ENCODE assay signal across 11 mouse cellular contexts in genomic region chr10:84481327-84481671, GRCm38 (mm10). TPM values are rescaled to one million over a fixed set of nuclear protein-coding genes. Genes with fewer than 3 reads are reported as not detected.
DNase-seq lines count a peak whose midpoint lies in the region; ATAC-seq and TF ChIP-seq lines count a peak whose summit lies in the region.
"Had no signal": no experiment of that assay in that cellular context is flagged by ENCODE, and none has a peak within 500 bp of the region (broad histone marks: within the 10 kb centered on the region; RNA-seq: fewer than 3 reads in every experiment).

No protein-coding gene starts in this region.

- H3K4me1 ChIP-seq in hindbrain, embryonic 14.5 days (replicated peaks; ENCODE audit: control insufficient read depth, insufficient read depth, low read length) = no peaks in the 10 kb centered on the region; the same call in 1 of the 2 replicates

- H3K9me3 ChIP-seq in hindbrain, embryonic 14.5 days (ENCODE audit: control insufficient read depth, low read length) = no peaks in the 10 kb centered on the region
- H3K9me3 ChIP-seq: limb, embryonic 13.5 days; midbrain, embryonic 12.5 days had no signal

- no peak for ATAC-seq in hindbrain, embryonic 14.5 days (ENCODE audit: low FRiP score)
- ATAC-seq: forebrain, embryonic 14.5 days had no signal

- no peak overlapping the region for H3K9ac ChIP-seq in hindbrain, embryonic 14.5 days
- H3K9ac ChIP-seq: limb, embryonic 13.5 days; midbrain, embryonic 12.5 days had no signal

- no peak for TF ChIP-seq CTCF in layer of hippocampus, adult 2 months (conservative IDR thresholded peaks at IDR 0.05)

- no peaks in the 10 kb centered on the region for H3K36me3 ChIP-seq in hindbrain, embryonic 14.5 days (replicated peaks; ENCODE audit: control insufficient read depth, insufficient read depth)
- H3K36me3 ChIP-seq: limb, embryonic 13.5 days; midbrain, embryonic 12.5 days had no signal

- no peak overlapping the region for H3K4me2 ChIP-seq in hindbrain, embryonic 14.5 days (replicated peaks)
- H3K4me2 ChIP-seq: limb, embryonic 13.5 days; midbrain, embryonic 12.5 days had no signal

- WGBS in hindbrain, embryonic 14.5 days = 56% methylated on average over 5 of the region's 5 CpGs

- H3K27me3 ChIP-seq in hindbrain, embryonic 14.5 days (ENCODE audit: control insufficient read depth, insufficient read depth, low read length) = no peaks in the 10 kb centered on the region
- H3K27me3 ChIP-seq: limb, embryonic 13.5 days; midbrain, embryonic 12.5 days had no signal

- DNase-seq in layer of hippocampus, postnatal 14 days (ENCODE audit: low spot score in 2 of 2) = peak; percentile 8 to 34
- no peak for DNase-seq in layer of hippocampus, adult 2 months (ENCODE audit: low spot score in 2 of 2)
- peak; percentile 24 for DNase-seq in brain, adult 2 months (ENCODE audit: low read depth, low spot score)
- peak; percentile 7 for DNase-seq in forelimb bud, embryonic 11.5 days (ENCODE audit: low read depth, low spot score)
- DNase-seq in lung, postnatal 10 days = peak; percentile 71
- no peak for DNase-seq in frontal cortex, postnatal 14 days (ENCODE audit: low spot score in 2 of 2)
- DNase-seq in urinary bladder, postnatal 14 days (ENCODE audit: low spot score) = no peak
- no peak for DNase-seq in hindbrain, embryonic 14.5 days (ENCODE audit: low spot score)

- no peak overlapping the region for H3K4me3 ChIP-seq in layer of hippocampus, adult 2 months
- no peak overlapping the region for H3K4me3 ChIP-seq in hindbrain, embryonic 14.5 days (replicated peaks; ENCODE audit: low read length)
- H3K4me3 ChIP-seq: limb, embryonic 13.5 days; midbrain, embryonic 12.5 days had no signal

- H3K27ac ChIP-seq in layer of hippocampus, adult 2 months = no peak overlapping the region
- no peak overlapping the region for H3K27ac ChIP-seq in hindbrain, embryonic 14.5 days
- H3K27ac ChIP-seq: limb, embryonic 13.5 days; midbrain, embryonic 12.5 days had no signal

RNA-seq across cellular contexts. Expression of gene Nuak1, which starts 40.9 kb away (rescaled TPM):
- 10 to 100 TPM; 47.6 to 50.2 TPM for total RNA-seq in layer of hippocampus, postnatal 14 days (2021)
- 10 to 100 TPM; 47.9 to 51.4 TPM for total RNA-seq in layer of hippocampus, adult 2 months (2021)
- 4.9 TPM in 2 replicates for polyA plus RNA-seq in hindbrain, embryonic 14.5 days (2014; fragmentation: Nextera tagmentation; extraction: Ambion mirVana)

RNA-seq across cellular contexts. Expression of gene Ckap4, which starts 52.6 kb away (rescaled TPM):
- 10 to 100 TPM; 25.3 to 26.8 TPM for total RNA-seq in layer of hippocampus, postnatal 14 days (2021)
- 10 to 100 TPM; 20.2 to 20.3 TPM for total RNA-seq in layer of hippocampus, adult 2 months (2021)
- 71.0 and 74.4 TPM in 2 replicates for polyA plus RNA-seq in hindbrain, embryonic 14.5 days (2014; fragmentation: Nextera tagmentation; extraction: Ambion mirVana)

Comparison
In these comparisons a context has a peak if more than half of its experiments do, and no peak if none do; other contexts are left out.
1. DNase-seq: peak in layer of hippocampus, postnatal 14 days (2 of 2), brain, adult 2 months (single experiment), forelimb bud, embryonic 11.5 days (single experiment) and lung, postnatal 10 days (single experiment); none in layer of hippocampus, adult 2 months (0 of 2), frontal cortex, postnatal 14 days (0 of 2), urinary bladder, postnatal 14 days (single experiment) and hindbrain, embryonic 14.5 days (single experiment).